Mouse (Mus musculus): ENCODE data around the gene Snrk. TPM values are rescaled to one million over a fixed set of nuclear protein-coding genes. Genes with fewer than 3 reads are reported as not detected.

Gene Snrk
- polyA plus RNA-seq, 1 experiment from 2014 or later = 36.9 TPM

DNA sequence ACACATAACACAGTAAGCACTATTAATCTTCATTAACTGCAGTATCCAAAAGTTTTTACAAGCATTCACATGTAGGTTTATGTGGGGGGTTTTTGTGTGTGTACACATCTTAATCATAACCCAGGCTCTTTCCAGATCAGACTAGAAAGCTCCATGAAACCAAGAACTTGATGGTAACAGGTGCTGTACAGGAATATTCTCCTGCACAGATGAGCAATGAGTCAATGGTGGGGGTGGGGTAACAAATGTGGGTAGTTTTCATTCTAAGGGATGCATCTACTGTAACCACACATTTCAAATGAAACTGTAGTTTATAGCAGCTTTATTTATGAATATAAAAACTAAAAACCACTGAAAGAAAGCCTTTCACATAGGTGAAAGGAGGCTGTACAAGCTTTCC lies 98.1 kb downstream of the Snrk start:
- DNase-seq (ENCODE audit: low spot score) (no peak), ATAC-seq (no peak)
- H3K9me3 ChIP-seq (replicated peaks; ENCODE audit: control insufficient read depth, low read length) = no peaks in the 10 kb centered on the region
- no peak overlapping the region for H3K4me3 ChIP-seq (ENCODE audit: low read depth, low read length)
- no peaks in the 10 kb centered on the region for H3K4me1 ChIP-seq (ENCODE audit: control insufficient read depth, insufficient read depth, low read length)
- no peaks in the 10 kb centered on the region for H3K36me3 ChIP-seq (ENCODE audit: control insufficient read depth, insufficient read depth, low read length)
- H3K4me2 ChIP-seq (ENCODE audit: low read length) = no peak overlapping the region
- H3K27ac ChIP-seq (ENCODE audit: low read depth, low read length) = no peak overlapping the region
- H3K27me3 ChIP-seq (replicated peaks; ENCODE audit: control insufficient read depth, insufficient read depth, low read length) = no peaks in the 10 kb centered on the region
- H3K9ac ChIP-seq (ENCODE audit: low read length) = no peak overlapping the region

DNA sequence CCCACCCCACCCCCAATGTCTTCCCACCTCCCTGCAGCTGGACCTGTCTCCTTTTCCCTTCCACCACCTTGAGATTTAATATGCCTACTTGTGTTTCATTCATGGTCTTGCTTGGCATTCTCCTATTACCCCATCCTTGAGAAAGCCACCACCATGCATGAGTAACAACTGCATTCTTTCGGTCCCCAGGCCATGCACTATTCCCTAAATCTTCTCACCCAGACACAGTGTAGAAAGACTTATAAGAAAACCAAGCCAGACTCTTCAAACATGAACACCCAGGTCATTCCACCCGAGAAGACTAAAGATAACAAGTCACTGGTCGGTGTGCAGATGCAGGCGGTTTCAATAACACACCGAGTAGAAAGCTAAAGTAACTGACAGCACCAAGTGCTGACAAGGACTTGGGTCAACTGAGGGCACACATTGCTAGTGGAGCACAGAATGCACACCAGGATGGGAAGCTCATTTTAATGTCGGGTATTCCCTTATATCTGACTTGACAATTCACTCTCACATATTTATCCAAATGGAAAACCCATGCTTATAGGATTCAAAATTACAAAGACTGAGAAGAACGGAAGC lies 100.0 kb downstream of the Snrk start:
- DNase-seq (ENCODE audit: low spot score) (no peak), ATAC-seq (no peak)
- H3K9ac ChIP-seq (ENCODE audit: low read length) = no peak overlapping the region
- no peaks in the 10 kb centered on the region for H3K9me3 ChIP-seq (replicated peaks; ENCODE audit: control insufficient read depth, low read length)
- H3K4me2 ChIP-seq (ENCODE audit: low read length) = no peak overlapping the region
- no peaks in the 10 kb centered on the region for H3K4me1 ChIP-seq (ENCODE audit: control insufficient read depth, insufficient read depth, low read length)
- H3K4me3 ChIP-seq (ENCODE audit: low read depth, low read length) = no peak overlapping the region
- H3K27me3 ChIP-seq (replicated peaks; ENCODE audit: control insufficient read depth, insufficient read depth, low read length) = no peaks in the 10 kb centered on the region
- WGBS = 90% methylated on average over 7 of the region's 7 CpGs
- no peak overlapping the region for H3K27ac ChIP-seq (ENCODE audit: low read depth, low read length)
- no peaks in the 10 kb centered on the region for H3K36me3 ChIP-seq (ENCODE audit: control insufficient read depth, insufficient read depth, low read length)

Other genes with a start within 250 kb of the Snrk start
- 2.0 and 2.1 TPM in 2 replicates for gene Ackr2, start 218.9 kb upstream of the Snrk start, polyA plus RNA-seq (2014; fragmentation: Nextera tagmentation; extraction: Ambion mirVana)
- not detected in 2 replicates for gene Cyp8b1, start 201.0 kb upstream of the Snrk start, polyA plus RNA-seq (2014; fragmentation: Nextera tagmentation; extraction: Ambion mirVana)
- gene Fam198a, start 166.3 kb upstream of the Snrk start, polyA plus RNA-seq (2014; fragmentation: Nextera tagmentation; extraction: Ambion mirVana) = 0.89 and 1.3 TPM in 2 replicates
- gene Pomgnt2, start 120.2 kb upstream of the Snrk start, polyA plus RNA-seq (2014; fragmentation: Nextera tagmentation; extraction: Ambion mirVana) = 16.1 and 22.0 TPM in 2 replicates
- 42.4 and 45.2 TPM in 2 replicates for gene Ano10, start 177.2 kb downstream of the Snrk start, polyA plus RNA-seq (2014; fragmentation: Nextera tagmentation; extraction: Ambion mirVana)
- 26.9 and 29.9 TPM in 2 replicates for gene Abhd5, start 234.3 kb downstream of the Snrk start, polyA plus RNA-seq (2014; fragmentation: Nextera tagmentation; extraction: Ambion mirVana)

Data from forebrain, embryonic 14.5 days (tissue).